Mouse (Mus musculus): ENCODE data around the gene Cps1.

The Cps1 gene

DNA sequence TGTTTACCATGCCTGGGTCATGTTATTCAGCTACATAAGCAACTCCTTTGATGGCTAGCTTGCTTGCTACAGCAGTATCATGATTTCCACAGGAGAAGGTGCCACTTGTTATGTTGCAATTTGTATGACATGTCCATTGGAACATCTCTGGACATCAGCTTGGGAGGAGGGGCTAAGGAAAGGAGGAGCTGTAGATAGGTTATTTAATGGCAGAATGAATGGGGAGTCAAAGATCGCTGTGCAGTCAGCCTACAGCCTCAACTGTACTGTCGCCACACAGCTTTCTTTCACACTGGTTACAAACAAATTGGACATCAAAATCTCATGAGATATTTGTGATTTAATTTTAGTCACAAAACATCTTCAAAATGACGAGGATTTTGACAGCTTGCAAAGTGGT lies at the start of gene Cps1:
Gene Cps1, plus strand, starts transcription at position 230 of the 400 bp plus-strand sequence.
- no peak for DNase-seq

DNA sequence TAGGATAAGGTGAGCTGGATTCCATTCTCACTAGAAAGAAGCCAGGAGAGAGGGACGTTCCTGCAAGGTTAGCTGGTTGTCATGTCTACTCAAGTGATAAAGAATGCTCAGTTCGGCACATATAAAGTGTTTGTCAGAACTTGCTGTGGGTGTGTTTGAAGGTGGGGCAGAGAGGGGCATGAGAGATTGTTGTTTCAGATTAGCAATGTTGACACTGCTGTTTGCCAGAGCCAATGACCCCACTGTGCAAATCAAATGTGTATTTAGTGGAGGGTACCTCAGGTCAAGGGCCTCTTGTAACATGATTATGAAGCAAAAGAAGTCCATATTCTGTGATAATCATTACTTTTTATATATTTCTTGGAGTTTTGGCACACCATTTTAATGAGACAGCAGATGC lies 45.1 kb upstream of the Cps1 start:
- no peak for DNase-seq

DNA sequence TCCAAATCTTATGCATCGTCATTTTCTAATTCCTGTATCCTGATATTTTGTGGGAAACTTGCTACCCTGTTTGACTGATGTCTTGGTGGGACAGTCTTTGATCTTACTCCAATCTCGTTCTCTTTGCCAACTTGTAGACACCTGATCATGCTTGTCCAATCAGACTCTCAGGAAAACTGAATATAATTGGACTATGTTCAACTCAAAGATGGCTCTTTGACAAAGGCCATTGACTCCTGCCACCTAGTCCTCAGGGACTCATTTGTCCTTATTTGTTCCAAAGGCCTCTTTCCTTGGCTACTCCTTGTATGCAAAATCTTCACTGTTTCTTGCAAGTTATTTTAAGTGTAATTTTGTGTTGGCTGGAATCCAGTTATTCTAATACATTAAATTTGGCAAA lies 44.2 kb upstream of the Cps1 start:
- DNase-seq: no peak

DNA sequence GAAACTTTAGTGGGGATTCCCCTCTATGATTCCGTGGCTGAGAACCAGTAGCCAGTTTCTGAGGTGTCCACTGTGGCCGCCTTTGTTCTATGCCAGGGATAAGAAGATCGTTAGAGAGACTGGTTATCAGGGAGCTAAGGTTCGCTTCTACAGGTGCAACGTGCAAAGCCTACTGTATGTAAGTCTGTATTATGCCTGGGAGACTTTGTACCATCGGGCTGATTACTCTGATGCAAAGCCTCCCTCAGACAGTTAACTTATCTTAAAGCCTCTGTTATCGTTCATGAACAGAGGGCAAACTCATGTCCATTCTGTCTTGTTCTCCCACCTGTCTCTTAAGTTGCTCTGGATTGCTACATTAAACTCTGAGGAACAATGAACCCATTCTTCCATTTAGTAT lies 43.7 kb upstream of the Cps1 start:
- DNase-seq: no peak

DNA sequence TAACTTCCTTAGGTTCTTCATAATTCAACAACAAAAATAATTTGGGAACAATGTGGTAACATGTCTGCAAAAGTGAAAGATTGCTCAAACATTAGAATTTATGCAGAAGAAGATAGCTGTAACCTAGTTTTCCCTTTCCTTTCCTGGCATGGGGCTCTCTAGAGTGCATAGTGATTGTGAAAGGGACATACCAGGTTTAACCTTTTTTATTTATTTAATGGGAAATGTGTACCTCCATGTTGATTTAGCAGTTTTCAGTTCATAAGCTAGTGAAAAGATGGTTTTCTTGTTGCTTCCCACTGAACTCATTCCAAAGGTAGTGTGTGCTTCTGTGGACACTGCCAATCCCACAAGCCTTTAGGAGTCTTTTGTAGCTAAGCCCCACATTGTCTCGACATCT lies 30.4 kb upstream of the Cps1 start:
- DNase-seq: no peak

DNA sequence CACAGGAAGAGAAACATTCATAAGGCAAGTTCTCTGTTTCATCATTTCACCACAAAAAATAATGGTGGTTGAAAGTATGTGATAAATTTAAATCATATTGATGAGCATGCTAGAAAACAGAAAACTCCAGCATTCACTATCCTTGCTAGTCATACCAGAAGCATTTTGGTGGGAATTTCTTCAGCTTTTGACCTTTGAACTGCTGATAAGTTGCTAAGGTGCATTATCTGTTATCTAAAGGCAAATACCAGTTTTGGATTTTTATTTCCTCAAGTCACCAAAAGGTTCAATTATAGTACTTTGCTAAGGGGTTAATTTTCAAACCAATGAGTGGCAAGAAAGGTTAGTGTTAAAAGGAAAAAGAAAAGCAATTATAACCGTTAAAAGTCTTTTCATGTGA lies 23.6 kb upstream of the Cps1 start:
- no peak for DNase-seq

DNA sequence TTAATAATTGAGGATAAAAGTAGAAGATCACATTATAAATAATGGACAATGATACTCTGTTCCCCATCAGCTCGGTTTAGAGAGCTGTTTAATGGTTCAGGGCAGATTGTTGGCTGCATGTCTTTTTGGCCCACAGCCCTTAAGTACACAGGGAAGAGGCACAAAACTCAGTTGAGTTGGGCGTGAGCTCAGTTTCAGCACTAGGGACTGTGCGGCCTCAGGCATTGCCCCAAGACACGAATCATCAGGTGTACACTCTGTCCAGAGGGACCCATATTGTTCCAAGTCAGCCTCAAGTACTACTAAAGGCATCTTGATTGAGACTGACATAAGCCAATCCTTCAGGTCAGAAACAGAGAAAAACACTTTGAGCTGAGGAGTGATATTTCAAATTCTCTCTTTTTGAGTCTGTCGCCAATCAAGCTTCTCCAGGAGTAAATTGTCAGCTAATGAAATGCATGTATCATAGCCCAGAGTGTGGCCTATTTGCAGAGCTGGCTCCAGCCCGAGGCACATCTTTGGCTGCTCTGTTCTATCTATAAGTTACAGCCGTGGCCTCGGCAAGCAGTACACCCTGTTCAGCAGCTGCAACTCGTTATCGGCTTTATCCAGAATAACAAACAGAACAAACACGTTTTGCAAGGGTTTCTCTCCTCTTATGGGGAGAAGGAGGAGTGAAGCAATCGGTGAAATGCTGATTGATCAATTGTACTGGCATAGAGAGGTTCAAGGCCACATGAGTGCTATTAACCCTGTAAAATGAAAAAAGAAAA lies 19.2 kb upstream of the Cps1 start:
- DNase-seq: no peak

DNA sequence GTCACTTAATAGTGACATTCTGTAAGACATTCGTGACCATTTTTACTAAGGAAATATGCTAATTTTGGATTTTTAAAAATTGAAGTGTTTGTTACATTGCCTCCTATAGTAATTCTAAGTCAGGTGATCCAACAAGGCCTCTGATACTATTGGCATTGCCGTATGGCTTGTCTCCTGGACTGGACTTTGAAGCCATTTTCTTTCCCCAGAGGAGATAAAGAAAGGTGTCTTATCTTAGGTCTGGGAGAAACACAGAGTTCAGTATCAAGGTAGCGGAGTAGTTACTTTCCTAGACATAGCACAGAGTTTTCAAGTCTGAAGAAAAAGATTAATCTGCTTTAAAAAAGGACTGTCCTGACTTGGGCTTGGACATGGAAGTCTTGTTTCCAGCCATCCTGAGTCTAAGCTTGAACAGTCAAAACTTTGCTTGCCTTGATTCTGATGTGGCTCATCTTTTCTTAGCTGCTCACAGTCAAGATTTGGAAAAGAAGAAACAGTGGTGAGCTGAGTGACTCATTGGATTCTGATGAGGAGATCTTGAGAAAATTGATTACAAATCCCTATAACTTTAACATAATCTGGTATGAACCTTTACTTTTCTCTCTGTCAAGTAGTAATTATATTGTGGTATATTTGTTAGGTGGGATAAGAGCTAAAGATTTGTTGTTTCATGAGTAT lies 11.1 kb upstream of the Cps1 start:
- DNase-seq: no peak

DNA sequence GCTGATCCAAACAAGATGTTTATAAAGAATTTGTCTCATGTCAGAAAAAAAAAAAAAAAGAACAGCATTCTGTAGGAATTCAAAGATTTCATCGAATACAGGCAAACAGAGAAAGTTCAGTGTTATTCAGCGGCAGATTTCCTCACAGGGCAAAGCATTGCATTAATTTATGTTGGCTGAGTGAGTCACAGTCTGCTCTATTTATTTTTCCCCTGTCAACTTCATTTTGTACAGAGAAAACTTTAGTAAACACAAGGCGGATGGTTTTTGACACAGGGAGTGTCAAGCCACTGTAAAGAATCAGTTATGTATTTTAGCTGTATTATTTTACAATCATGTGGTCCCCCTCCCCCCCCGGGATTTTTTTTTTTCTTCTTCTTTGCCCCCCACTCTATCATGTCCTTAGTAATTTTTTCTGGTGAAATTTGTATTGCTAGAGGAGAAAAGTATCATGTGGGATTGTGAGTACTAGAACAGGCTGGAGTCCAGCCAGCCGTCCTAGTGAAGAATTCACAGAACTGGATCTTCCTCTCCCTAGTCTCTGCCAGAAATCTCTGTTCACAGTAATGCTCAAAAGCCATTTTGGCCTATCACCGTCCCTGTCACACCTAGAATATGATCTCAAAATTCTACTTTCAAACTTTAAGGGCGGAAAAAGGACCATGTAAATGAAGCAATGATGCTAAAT lies 9.3 kb upstream of the Cps1 start:
- no peak for DNase-seq

DNA sequence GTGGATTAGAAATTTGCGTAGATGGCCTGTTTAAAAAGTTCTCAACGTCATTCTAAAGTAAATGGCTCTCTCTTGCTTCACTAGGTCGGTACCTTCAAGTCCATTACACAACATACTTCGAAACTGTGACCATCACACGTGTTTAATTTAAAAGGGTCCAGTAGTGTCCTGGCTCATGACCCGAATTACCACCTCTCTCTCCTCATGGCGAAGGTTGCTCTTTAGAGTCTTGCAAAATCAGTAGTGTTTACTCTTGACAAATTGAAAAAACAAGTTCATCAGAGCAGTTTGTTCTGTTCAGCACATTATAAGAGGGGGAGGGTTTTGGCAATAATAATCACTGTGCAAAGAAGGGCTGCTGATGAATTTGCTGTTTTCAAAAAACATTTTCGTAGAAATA lies 6.3 kb upstream of the Cps1 start:
- DNase-seq: no peak

DNA sequence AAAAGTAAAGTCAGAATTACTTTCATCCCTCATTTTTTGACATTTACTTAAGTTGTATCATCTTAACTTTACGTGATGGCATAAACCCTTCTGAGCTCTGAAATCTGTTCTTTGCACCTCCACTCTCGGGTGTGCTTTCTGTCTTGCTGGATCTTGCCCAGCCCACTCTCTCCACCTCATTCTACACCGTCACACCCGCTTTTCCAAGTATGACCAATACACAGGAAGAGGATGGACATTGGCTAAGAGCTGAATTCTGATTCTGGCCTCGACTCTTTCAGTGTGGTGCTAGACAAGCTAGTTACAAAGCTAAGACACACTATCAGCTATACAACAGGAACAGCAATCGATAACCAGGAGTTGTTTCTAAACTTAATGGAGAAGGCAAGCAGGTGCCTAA lies 5.0 kb upstream of the Cps1 start:
- DNase-seq: no peak

DNA sequence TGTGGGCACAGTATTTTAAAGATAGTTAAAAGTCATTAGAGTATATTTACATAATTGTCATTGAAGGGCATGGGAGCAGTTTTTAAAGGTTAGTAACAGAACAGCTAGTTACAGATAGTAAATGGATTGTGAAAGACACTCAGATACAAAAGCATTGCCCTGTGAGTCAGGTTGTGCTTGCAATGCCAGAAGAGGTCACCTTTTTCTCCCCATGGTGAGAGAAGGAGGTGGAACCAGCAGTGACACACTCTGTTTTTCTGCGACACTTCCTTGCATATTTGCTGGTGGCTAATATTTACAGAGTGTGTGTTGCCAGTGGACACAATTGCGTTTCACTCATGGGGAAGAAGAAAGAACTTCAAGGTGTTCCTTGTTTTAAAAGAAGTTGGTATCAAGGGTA lies 2.6 kb downstream of the Cps1 start:
- DNase-seq: no peak

DNA sequence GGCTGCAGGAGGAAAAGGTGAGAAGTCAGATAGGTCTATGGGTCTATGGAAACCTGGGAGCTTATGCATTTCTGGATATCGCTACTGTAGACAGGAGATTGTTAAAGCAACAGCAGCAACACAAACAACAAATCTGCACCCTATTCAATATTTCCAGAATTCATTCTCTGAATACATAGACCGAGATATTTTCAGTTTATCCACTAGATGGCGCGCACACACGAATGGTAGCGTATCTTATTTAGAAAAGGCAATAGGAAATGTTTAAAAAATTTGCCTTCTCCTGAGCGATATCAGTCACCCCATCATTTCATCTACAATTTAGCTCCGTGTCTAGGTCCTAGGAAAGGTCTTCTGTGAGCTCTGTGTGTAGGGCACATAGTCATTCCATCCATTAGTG lies 21.1 kb downstream of the Cps1 start:
- peak; percentile 18 for DNase-seq

DNA sequence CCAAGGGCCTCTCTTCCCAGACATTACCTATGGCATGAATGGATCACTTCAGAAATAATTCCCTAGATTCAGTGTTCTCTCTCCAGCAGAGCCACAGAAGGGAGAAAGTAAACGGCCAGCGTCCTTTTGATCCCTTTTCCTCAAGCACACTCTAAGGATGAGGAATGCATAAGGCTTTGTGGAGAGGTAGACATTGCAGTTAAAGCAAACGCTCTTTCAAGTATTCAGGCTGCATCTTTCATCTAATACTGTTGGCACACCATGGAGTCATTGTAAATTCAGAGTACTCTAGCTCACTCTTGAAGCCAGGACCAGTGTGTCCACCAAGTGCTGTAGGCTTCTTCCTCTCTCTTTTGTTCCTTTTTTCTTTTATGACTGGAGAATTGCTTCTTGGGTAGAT lies 28.4 kb downstream of the Cps1 start:
- no peak for DNase-seq

DNA sequence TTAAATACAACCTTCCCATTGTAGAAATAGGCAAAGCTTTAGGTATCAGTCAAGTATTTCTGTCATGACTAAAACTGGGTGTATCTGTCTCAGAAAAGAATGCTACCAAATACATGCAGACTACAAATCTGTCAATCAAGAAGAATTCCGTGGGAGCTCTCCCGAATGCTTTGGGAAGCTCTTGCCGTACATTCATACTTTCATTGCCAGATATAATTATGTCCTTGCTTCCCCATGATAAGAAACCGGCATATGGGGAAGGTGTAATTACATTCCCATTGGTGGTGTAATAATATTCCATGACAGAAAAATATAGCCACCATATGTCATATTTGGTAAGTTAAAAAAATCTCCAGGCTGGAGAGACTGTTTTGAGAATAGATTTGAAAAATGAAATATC lies 44.5 kb downstream of the Cps1 start:
- no peak for DNase-seq

DNA sequence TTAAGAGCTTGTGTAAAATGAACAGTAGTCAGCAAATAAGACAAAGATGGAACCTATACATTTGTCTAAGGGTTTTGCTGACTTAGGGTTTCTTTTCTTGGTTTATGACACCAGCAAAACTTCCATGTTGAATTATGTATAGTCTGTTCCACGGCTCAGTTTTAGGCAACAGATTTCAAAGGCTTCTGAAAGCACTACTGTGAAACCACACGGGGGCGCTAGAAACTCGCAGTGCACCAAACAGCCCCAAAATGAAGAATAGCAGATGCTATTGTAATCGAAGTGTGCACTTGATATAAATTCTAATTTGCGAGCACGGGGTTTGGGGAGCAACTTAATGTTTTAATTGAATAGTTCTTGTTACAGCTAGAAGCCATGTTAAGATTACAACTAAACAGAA lies 58.3 kb downstream of the Cps1 start:
- peak; percentile 63 for DNase-seq

DNA sequence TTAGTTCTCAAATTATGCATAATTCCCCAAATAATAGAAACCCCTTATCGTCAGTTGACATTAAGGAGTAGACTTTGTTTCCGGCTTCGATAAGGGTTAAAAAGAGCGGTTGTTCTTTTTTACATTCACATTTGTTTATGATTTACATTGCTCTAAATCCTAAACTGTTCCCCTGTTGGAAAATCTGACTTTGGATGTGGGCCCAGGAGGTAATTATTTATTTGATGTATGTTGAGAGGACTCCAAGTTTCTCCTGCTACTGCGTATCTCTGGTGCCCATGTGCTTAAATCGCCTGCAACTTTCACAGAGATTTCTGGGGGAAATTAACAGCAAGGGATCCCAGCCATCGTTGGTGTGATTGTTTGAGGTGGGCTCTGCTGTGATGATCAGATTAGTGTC lies 59.4 kb downstream of the Cps1 start:
- no peak for DNase-seq

DNA sequence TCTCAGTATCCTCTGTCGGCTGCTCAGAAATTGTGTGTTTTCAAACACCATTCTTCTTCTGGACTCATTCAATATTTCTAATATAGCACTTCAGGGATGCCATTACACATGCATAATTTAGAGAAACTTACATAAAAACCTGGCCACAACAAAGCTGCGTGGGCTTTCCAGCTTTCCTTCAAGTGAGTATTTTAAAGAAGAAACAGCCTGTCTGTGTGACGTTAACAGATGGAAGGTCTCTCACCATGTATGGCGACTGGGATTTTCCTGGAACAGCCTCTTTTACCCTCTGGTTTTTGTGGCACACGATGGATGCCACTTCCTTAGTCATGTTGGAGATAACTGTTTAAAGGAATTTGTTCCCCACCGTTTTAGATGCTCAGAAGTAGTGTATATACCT lies 60.7 kb downstream of the Cps1 start:
- DNase-seq: no peak

DNA sequence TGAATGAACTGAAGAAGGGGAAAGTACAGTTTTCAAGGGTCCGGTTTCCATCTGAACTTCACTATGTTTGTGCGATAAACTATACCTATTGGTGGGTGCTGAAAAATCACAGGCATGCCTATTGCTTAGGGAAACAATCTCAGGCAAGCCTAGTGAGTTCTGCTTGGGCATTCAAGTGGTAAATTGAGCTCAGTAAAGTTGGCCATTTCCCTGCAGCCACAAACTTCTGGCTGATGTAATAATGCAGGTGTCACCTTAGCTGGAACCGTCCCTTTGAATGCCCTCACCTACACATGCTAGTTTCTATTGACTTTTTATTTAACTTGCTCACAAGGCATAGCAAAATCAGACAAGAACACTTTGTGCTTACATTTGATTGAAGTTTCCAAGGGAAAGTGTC lies 61.3 kb downstream of the Cps1 start:
- DNase-seq: no peak

DNA sequence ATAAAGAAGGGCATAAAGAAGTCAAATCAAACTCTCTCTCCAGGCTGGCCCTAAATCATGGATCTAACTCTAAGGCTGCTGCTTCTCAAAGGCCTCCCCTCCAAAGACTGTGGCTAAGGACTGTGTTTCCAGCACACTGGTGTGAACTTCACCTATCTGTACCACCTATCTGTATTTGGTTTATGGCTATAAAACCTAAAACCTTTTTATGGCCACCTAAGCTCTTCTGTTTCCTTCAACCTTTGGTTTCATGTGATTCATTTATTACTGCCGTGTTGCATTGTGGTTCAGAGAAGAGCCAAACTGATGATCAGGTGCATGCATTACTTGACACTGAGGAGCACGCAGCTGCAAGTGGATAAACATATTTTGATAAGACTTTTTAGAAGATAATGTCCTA lies 74.5 kb downstream of the Cps1 start:
- DNase-seq: no peak

DNA sequence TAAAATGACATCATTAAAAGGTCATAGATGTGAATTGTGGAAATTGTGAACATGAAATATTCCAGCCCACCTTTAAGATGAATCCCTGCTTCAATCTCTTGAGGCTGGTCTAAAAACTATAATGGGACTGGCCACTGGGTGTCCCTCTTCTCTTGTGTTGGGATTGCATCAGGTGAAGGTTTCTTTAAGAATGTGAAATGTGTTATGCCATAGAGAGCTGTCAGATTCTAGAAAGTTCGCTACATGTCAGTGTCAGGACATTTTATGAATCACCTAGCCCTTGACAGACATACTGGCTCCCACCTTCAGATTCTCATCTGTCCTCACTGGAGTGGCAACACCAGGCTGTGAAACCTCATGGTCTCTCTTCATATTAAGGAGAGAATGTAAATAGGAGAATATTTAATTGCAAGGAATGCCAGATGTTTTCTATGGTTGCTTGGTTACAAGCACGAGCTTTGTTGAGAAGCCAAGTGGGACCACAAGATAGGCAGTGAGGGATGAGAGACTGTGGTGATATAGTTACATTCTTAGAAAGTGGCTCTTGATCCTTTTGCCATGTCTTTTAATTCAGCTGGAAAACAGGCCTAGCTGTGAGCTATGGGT lies 95.6 kb downstream of the Cps1 start:
- DNase-seq: no peak

DNA sequence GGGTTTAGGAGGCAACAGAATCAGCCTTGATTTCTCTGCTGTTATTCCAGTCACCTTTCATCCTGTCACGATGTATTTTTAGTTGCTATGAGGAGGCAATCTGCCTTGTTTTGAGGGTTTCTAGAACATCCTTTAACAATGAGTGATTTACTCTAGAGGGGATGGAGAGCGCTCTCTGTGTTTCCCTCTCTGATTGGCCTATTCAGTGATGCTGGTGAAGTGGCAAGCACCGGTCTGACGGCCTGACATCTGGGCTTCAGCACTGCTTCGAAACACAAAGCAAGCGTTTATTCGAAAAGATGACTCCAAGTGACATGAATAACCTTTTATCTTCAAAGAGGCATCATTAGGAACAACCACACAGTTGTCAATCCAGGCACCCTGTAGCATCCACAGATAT lies 100.8 kb downstream of the Cps1 start:
- DNase-seq: no peak

DNA sequence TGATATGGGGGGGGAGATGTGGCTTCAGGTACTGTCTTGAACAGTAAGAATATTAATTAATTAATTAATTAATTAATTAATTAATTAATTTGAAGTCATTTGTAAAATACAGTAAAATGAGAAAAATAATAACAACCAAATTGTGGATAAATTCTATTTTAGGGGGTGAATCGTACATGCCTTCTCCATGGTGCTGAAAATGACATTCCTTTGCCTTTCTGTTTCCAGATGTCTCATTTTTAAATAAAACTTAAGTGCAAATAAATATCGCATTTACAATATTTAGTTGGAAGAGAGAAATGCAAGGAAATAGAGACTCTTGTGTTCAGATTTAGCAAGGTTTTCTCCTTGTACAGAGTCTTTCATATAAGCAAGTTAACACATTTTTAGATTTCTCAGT lies 112.0 kb downstream of the Cps1 start:
- no peak for DNase-seq
